Mouse (Mus musculus) G1E (cell line): ENCODE data around the gene Nfic.

ENCODE experiments used
- CTCF ChIP-seq: IDR thresholded peaks from 2 replicates; pipeline ENCODE4 v1.5.1; 2012; ENCODE audit warnings: low read depth, low read length, inconsistent platforms, mixed read lengths
- GATA1 ChIP-seq: IDR thresholded peaks from 2 replicates; pipeline ENCODE4 v1.6.1; 2012; ENCODE audit warnings: borderline replicate concordance, low read length, inconsistent platforms, mixed read lengths
- GATA2 ChIP-seq: IDR thresholded peaks from 2 replicates; pipeline ENCODE4 v1.6.1; 2012; ENCODE audit warnings: low read depth, low read length, inconsistent platforms, borderline replicate concordance
- POLR2AphosphoS5 ChIP-seq: IDR thresholded peaks from 2 replicates; pipeline ENCODE4 v1.6.1; 2012; ENCODE audit warnings: low read depth, low read length, inconsistent platforms; ENCODE audit not compliant: insufficient replicate concordance
- TAL1 ChIP-seq: conservative IDR thresholded peaks from 2 replicates; pipeline ENCODE4 v1.6.1; 2012; ENCODE audit warnings: low read depth, low read length, inconsistent platforms, mixed read lengths

GRCm38 (mm10) chr10:81408424-81408729 lies 47.1 kb downstream of the Nfic start:
- no peak for TF ChIP-seq CTCF
- no peak for TF ChIP-seq TAL1
- TF ChIP-seq GATA1 = no peak
- no peak for TF ChIP-seq POLR2AphosphoS5
- TF ChIP-seq GATA2 = no peak
